Mouse (Mus musculus) gastrocnemius, postnatal 4 days (tissue): ENCODE results near the gene Zbtb20. TPM values are rescaled to one million over a fixed set of nuclear protein-coding genes. Genes with fewer than 3 reads are reported as not detected.
A peak's percentile ranks its signal among the peaks of the same experiment; 100 is the strongest.

Experiments used
- DNase-seq, 2 experiments: peaks; one replicate each; pipeline ENCODE4 v3.0.0; 2021 to 2022; ENCODE audit warnings: low spot score in 2 of 2, mixed read lengths in 2 of 2
- total RNA-seq, 2 experiments: library from RNA; stranded (reverse); gene quantifications; 2 replicates each; pipeline ENCODE4 v1.2.3; 2021

Zbtb20 gene
- total RNA-seq, 2 experiments from 2014 or later: 93.9 to 114 TPM

GRCm38 (mm10) chr16:43286783-43287383, 411.2 kb downstream of the Zbtb20 start:
- no peak for DNase-seq

GRCm38 (mm10) chr16:43291423-43291822, 415.7 kb downstream of the Zbtb20 start:
- DNase-seq: no peak

GRCm38 (mm10) chr16:43297953-43298596, 422.4 kb downstream of the Zbtb20 start:
- no peak for DNase-seq

GRCm38 (mm10) chr16:43300420-43300819, 424.7 kb downstream of the Zbtb20 start:
- DNase-seq: no peak

GRCm38 (mm10) chr16:43302171-43302570, 426.5 kb downstream of the Zbtb20 start:
- no peak for DNase-seq

GRCm38 (mm10) chr16:43303245-43304197, 427.8 kb downstream of the Zbtb20 start:
- DNase-seq: peak in 1 of 2 experiments; percentile 16

GRCm38 (mm10) chr16:43309968-43310431, 434.3 kb downstream of the Zbtb20 start:
- no peak for DNase-seq

- no peak for DNase-seq
Measured at GRCm38 (mm10) chr16:43324009-43324408, 448.3 kb downstream of the Zbtb20 start.

- no peak for DNase-seq
Measured at GRCm38 (mm10) chr16:43328221-43328620, 452.5 kb downstream of the Zbtb20 start.

GRCm38 (mm10) chr16:43330206-43330605, 454.5 kb downstream of the Zbtb20 start:
- DNase-seq: no peak

GRCm38 (mm10) chr16:43331440-43331839, 455.8 kb downstream of the Zbtb20 start:
- DNase-seq: no peak

- no peak for DNase-seq
Measured at GRCm38 (mm10) chr16:43332734-43333133, 457.1 kb downstream of the Zbtb20 start.

- DNase-seq: no peak
Measured at GRCm38 (mm10) chr16:43333265-43333664, 457.6 kb downstream of the Zbtb20 start.

GRCm38 (mm10) chr16:43334411-43335150, 458.9 kb downstream of the Zbtb20 start:
- peak; percentile 45 to 72 for DNase-seq

GRCm38 (mm10) chr16:43335151-43335823, 459.6 kb downstream of the Zbtb20 start:
- DNase-seq: no peak

- DNase-seq: no peak
Measured at GRCm38 (mm10) chr16:43335824-43336215, 460.1 kb downstream of the Zbtb20 start.

GRCm38 (mm10) chr16:43340712-43341111, 465.0 kb downstream of the Zbtb20 start:
- no peak for DNase-seq

- no peak for DNase-seq
Measured at GRCm38 (mm10) chr16:43341916-43342455, 466.3 kb downstream of the Zbtb20 start.

- no peak for DNase-seq
Measured at GRCm38 (mm10) chr16:43346094-43346493, 470.4 kb downstream of the Zbtb20 start.
